Mouse (Mus musculus) CH12.LX (cell line): ENCODE measurements at regions not wholly inside any gene's neighbourhood (a gene's known extent, or its start where the extent isn't known, plus 50 kb on each side); places are given as distances from the start of the nearest gene placed in this dataset.

Experiments used
- DNase-seq: peaks from one replicate; pipeline ENCODE4 v3.0.0-alpha.2; 2013; ENCODE audit errors: extremely low read depth
- H3K27ac ChIP-seq: 2 replicates; pipeline ENCODE4 v1.5.1; 2012; ENCODE audit warnings: low read depth, mild to moderate bottlenecking, control low read depth, moderate library complexity; ENCODE audit not compliant: insufficient read depth
- H3K27me3 ChIP-seq: replicated peaks from 2 replicates; pipeline ENCODE3; 2012; ENCODE audit warnings: inconsistent platforms
- H3K36me3 ChIP-seq, 2 experiments: replicated peaks in 1 of 2; 2 replicates each; pipeline versions ENCODE3 to v1.6.1; 2012; ENCODE audit warnings: inconsistent platforms in 1 of 2, low read length in 1 of 2, mild to moderate bottlenecking in 1 of 2, mixed read lengths in 1 of 2, moderate library complexity in 1 of 2; ENCODE audit not compliant: control insufficient read depth in 1 of 2, insufficient read depth in 1 of 2
- H3K4me1 ChIP-seq, 2 experiments: 2 replicates each; pipeline ENCODE4 v1.6.1; 2012; ENCODE audit warnings: inconsistent platforms in 1 of 2, moderate library complexity in 1 of 2; ENCODE audit not compliant: insufficient read depth in 2 of 2, control insufficient read depth in 1 of 2
- H3K4me2 ChIP-seq: 2 replicates; pipeline ENCODE4 v1.6.1; 2012; ENCODE audit warnings: low read depth, mild to moderate bottlenecking, control low read depth; ENCODE audit not compliant: poor library complexity, insufficient read depth, severe bottlenecking
- H3K4me3 ChIP-seq, 3 experiments: fragments of 150-350 bp in 1 of 3; sonication (generic) in 1 of 3; replicated peaks in 1 of 3; 2 replicates each; pipeline versions ENCODE3 to v1.5.1; 2011 to 2012; ENCODE audit warnings: low read depth in 2 of 3, low read length in 2 of 3, mild to moderate bottlenecking in 2 of 3, moderate library complexity in 2 of 3, control low read depth in 1 of 3, improper control_type of control experiment in 1 of 3, inconsistent platforms in 1 of 3, mixed read lengths in 1 of 3; ENCODE audit not compliant: poor library complexity in 1 of 3
- H3K79me2 ChIP-seq: replicated peaks from 2 replicates; pipeline ENCODE4 v1.6.1; 2012; ENCODE audit warnings: mild to moderate bottlenecking, moderate library complexity; ENCODE audit not compliant: control insufficient read depth, poor library complexity, insufficient read depth, severe bottlenecking; ENCODE audit errors: extremely low read depth
- H3K9ac ChIP-seq: 2 replicates; pipeline ENCODE4 v1.6.1; 2012; ENCODE audit warnings: low read depth, mild to moderate bottlenecking, control low read depth, moderate library complexity; ENCODE audit not compliant: insufficient read depth
- H3K9me3 ChIP-seq: replicated peaks from 2 replicates; pipeline ENCODE3; 2012; ENCODE audit warnings: low read length, inconsistent platforms, mixed read lengths
- BHLHE40 ChIP-seq: IDR thresholded peaks from 2 replicates; pipeline ENCODE4 v1.6.1; 2011; ENCODE audit warnings: mild to moderate bottlenecking, low read depth, low read length, improper control_type of control experiment
- CHD1 ChIP-seq: IDR thresholded peaks from 2 replicates; pipeline ENCODE4 v1.6.1; 2012; ENCODE audit warnings: low read depth, low read length, improper control_type of control experiment, inconsistent platforms
- CHD2 ChIP-seq: IDR thresholded peaks from 2 replicates; pipeline ENCODE4 v1.6.1; 2011; ENCODE audit warnings: low read length, improper control_type of control experiment
- CTCF ChIP-seq, 2 experiments: IDR thresholded peaks in 1 of 2; conservative IDR thresholded peaks in 1 of 2; 2 replicates each; pipeline ENCODE4 v1.5.1; 2011 to 2012; ENCODE audit warnings: low read depth in 2 of 2, low read length in 2 of 2, improper control_type of control experiment in 1 of 2, inconsistent platforms in 1 of 2, mild to moderate bottlenecking in 1 of 2, moderate library complexity in 1 of 2
- KAT2A ChIP-seq: IDR thresholded peaks from 2 replicates; pipeline ENCODE4 v1.6.1; 2012; ENCODE audit warnings: low read length, improper control_type of control experiment, inconsistent platforms; ENCODE audit not compliant: insufficient replicate concordance
- PAX5 ChIP-seq: IDR thresholded peaks from 2 replicates; pipeline ENCODE4 v1.6.1; 2012; ENCODE audit warnings: low read length, inconsistent platforms, mixed read lengths
- POLR2A ChIP-seq: IDR thresholded peaks from 2 replicates; pipeline ENCODE4 v1.6.1; 2011; ENCODE audit warnings: low read depth, mild to moderate bottlenecking, improper control_type of control experiment, low read length
- POLR2AphosphoS2 ChIP-seq: IDR thresholded peaks from 2 replicates; pipeline ENCODE4 v1.6.1; 2011; ENCODE audit warnings: low read depth, low read length, improper control_type of control experiment
- RAD21 ChIP-seq: IDR thresholded peaks from 2 replicates; pipeline ENCODE4 v1.6.1; 2011; ENCODE audit warnings: low read depth, mild to moderate bottlenecking, low read length, improper control_type of control experiment, moderate library complexity
- SIN3A ChIP-seq: IDR thresholded peaks from 2 replicates; pipeline ENCODE4 v1.6.1; 2012; ENCODE audit warnings: low read length, improper control_type of control experiment, inconsistent platforms
- SMC3 ChIP-seq: IDR thresholded peaks from 2 replicates; pipeline ENCODE4 v1.6.1; 2011; ENCODE audit warnings: low read depth, low read length, improper control_type of control experiment
- USF1 ChIP-seq: IDR thresholded peaks from 2 replicates; pipeline ENCODE4 v1.6.1; 2014; ENCODE audit warnings: low read depth, mild to moderate bottlenecking, inconsistent platforms, low read length, improper control_type of control experiment
- ZC3H11A ChIP-seq: IDR thresholded peaks from 2 replicates; pipeline ENCODE4 v1.6.1; 2012; ENCODE audit warnings: low read depth, mild to moderate bottlenecking, inconsistent platforms, low read length, improper control_type of control experiment
- dilution Hi-C: fragments of 300-500 bp; cut with MboI; formaldehyde crosslinking; loops from 2 replicates; pipeline ENCODE4 v1.14.3; 2020; ENCODE audit warnings: low sequenced_read_pairs; ENCODE audit not compliant: extremely low pct_unique_long_range_greater_than_20kb, extremely low pct_ligation_motif_present
- in situ Hi-C: fragments of 300-500 bp; cut with MboI; formaldehyde crosslinking; loops from 3 replicates; pipeline ENCODE4 v1.14.3; 2019; ENCODE audit warnings: low sequenced_read_pairs, low pct_ligation_motif_present, low pct_unique_long_range_greater_than_20kb, mixed read lengths

- dilution Hi-C loops: no loop called here
- Histone ChIP-seq H3K4me1 (peaks cover 0 to 17% of the 10 kb centered on the region in 2 experiments; a peak in 2 of 4 replicates), H3K9ac (no peak overlapping the region)
- in situ Hi-C loops: no loop called here
- TF ChIP-seq POLR2A (no peak), PAX5 (no peak), SMC3 (peak; percentile 78), BHLHE40 (0 out of 2 replicates have a peak, but pooled peaks have one; percentile 30), CHD1 (no peak), POLR2AphosphoS2 (no peak), SIN3A (no peak), ZC3H11A (no peak), RAD21 (peak; percentile 80), KAT2A (no peak), USF1 (no peak), CHD2 (no peak), CTCF (conservative IDR thresholded peaks at IDR 0.05 in 1 of 2, IDR thresholded peaks at IDR 0.05 in 1 of 2; ENCODE audit: low read depth in 2 of 2, low read length in 2 of 2) (peak; percentile 77 to 80)
- TF ChIP-seq, all 38 proteins: peak for 4
- Histone ChIP-seq H3K4me2 (no peak overlapping the region), H3K27ac (no peak overlapping the region), H3K79me2 (no peaks in the 10 kb centered on the region), H3K27me3 (no peaks in the 10 kb centered on the region), H3K9me3 (no peaks in the 10 kb centered on the region), H3K4me3 (no peak overlapping the region), H3K36me3 (no peaks in the 10 kb centered on the region)
- DNase-seq: peak; percentile 71
These were observed 566.9 kb upstream of the Tacstd2 start for GRCm38 (mm10) chr6:68102481-68102880.
